Mouse (Mus musculus) kidney, adult 9 months (tissue): ENCODE results near the gene Bach2.

Experiments
- DNase-seq: peaks from one replicate; pipeline ENCODE4 v3.0.0; 2022

Bach2 gene

GRCm38 (mm10) chr4:32586596-32586995 lies 348.0 kb downstream of the Bach2 start:
- DNase-seq: peak; percentile 62

- DNase-seq: no peak
Observed at GRCm38 (mm10) chr4:32587543-32587942, 348.9 kb downstream of the Bach2 start.

- no peak for DNase-seq
Observed at GRCm38 (mm10) chr4:32588237-32588636, 349.6 kb downstream of the Bach2 start.

- peak; percentile 33 for DNase-seq
Observed at GRCm38 (mm10) chr4:32601135-32601534, 362.5 kb downstream of the Bach2 start.

- DNase-seq: no peak
Observed at GRCm38 (mm10) chr4:32602660-32603059, 364.1 kb downstream of the Bach2 start, which contains the start of gene Gja10. Gene Gja10, minus strand, starts transcription at chr4:32602760.

- DNase-seq: peak; percentile 100
Observed at GRCm38 (mm10) chr4:32615034-32615881, 376.7 kb downstream of the Bach2 start, which contains the start of gene Casp8ap2. Gene Casp8ap2, plus strand, starts transcription at chr4:32615451.

- DNase-seq: no peak
Observed at GRCm38 (mm10) chr4:32621637-32622036, 383.0 kb downstream of the Bach2 start.
